Mouse (Mus musculus): ENCODE results near the gene Hdac9. TPM values are rescaled to one million over a fixed set of nuclear protein-coding genes. Genes with fewer than 3 reads are reported as not detected.

Hdac9 gene
- polyA plus RNA-seq, 1 experiment from 2014 or later, result 14.8 TPM

GRCm38 (mm10) chr12:34327111-34327510 is 589.8 kb downstream of the Hdac9 start:
- Histone ChIP-seq H3K4me1 (no peaks in the 10 kb centered on the region), H3K27me3 (ENCODE audit: insufficient read depth, poor library complexity, severe bottlenecking) (no peaks in the 10 kb centered on the region), H3K4me3 (no peak overlapping the region), H3K36me3 (no peaks in the 10 kb centered on the region), H3K9me3 (no peaks in the 10 kb centered on the region), H3K27ac (no peak overlapping the region)
- WGBS, result 79% methylated on average over 1 of the region's 1 CpGs
- no peak for DNase-seq (ENCODE audit: low spot score)

GRCm38 (mm10) chr12:34312113-34312719 is 604.7 kb downstream of the Hdac9 start:
- DNase-seq (ENCODE audit: low spot score), result no peak

GRCm38 (mm10) chr12:34305453-34305852 is 611.4 kb downstream of the Hdac9 start:
- H3K9me3 ChIP-seq, result no peaks in the 10 kb centered on the region
- no peaks in the 10 kb centered on the region for H3K36me3 ChIP-seq
- no peaks in the 10 kb centered on the region for H3K27me3 ChIP-seq (ENCODE audit: insufficient read depth, poor library complexity, severe bottlenecking)
- DNase-seq (ENCODE audit: low spot score), result no peak
- no peak overlapping the region for H3K4me3 ChIP-seq
- WGBS, result 25% methylated on average over 3 of the region's 3 CpGs
- H3K4me1 ChIP-seq, result peaks cover 12% of the 10 kb centered on the region
- no peak overlapping the region for H3K27ac ChIP-seq

More at GRCm38 (mm10) chr12:34312113-34312719, 604.7 kb downstream of the Hdac9 start:
- no peaks in the 10 kb centered on the region for H3K4me1 ChIP-seq
- H3K27me3 ChIP-seq (ENCODE audit: insufficient read depth, poor library complexity, severe bottlenecking), result no peaks in the 10 kb centered on the region
- H3K36me3 ChIP-seq, result no peaks in the 10 kb centered on the region
- H3K27ac ChIP-seq, result no peak overlapping the region
- H3K4me3 ChIP-seq, result no peak overlapping the region
- WGBS, result 82% methylated on average over 15 of the region's 15 CpGs
- no peaks in the 10 kb centered on the region for H3K9me3 ChIP-seq

- H3K27ac ChIP-seq, result no peak overlapping the region
- H3K4me1 ChIP-seq, result no peaks in the 10 kb centered on the region
- H3K36me3 ChIP-seq, result no peaks in the 10 kb centered on the region
- H3K9me3 ChIP-seq, result no peaks in the 10 kb centered on the region
- no peak overlapping the region for H3K4me3 ChIP-seq
- no peak for DNase-seq (ENCODE audit: low spot score)
- 87% methylated on average over 7 of the region's 7 CpGs for WGBS
- H3K27me3 ChIP-seq (ENCODE audit: insufficient read depth, poor library complexity, severe bottlenecking), result no peaks in the 10 kb centered on the region
Observed at GRCm38 (mm10) chr12:34292346-34292745, 624.5 kb downstream of the Hdac9 start.

GRCm38 (mm10) chr12:34287218-34287617 is 629.7 kb downstream of the Hdac9 start:
- Histone ChIP-seq H3K27ac (no peak overlapping the region), H3K27me3 (ENCODE audit: insufficient read depth, poor library complexity, severe bottlenecking) (no peaks in the 10 kb centered on the region), H3K9me3 (no peaks in the 10 kb centered on the region), H3K4me1 (no peaks in the 10 kb centered on the region), H3K4me3 (no peak overlapping the region), H3K36me3 (no peaks in the 10 kb centered on the region)
- 84% methylated on average over 2 of the region's 2 CpGs for WGBS
- DNase-seq (ENCODE audit: low spot score), result no peak

DNA sequence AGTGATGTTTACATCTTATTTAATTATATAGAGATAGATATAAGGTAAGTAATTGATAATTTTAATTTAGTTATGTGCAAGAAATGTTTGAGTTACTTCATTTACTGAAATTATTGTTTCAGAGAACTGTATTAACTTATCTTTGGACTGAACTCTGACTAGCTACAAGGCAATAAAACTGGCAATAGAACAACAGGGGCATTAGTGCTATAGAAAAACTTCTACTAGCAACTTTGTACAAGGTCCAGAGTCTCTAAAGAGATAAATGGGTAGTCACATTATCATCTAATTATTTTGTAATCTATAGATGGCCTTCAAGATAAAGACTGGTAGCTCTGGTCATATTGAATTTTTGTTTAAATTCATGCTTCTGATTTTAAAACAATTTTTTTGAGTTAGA is 632.0 kb downstream of the Hdac9 start:
- H3K36me3 ChIP-seq, result no peaks in the 10 kb centered on the region
- no peaks in the 10 kb centered on the region for H3K4me1 ChIP-seq
- no peak for DNase-seq (ENCODE audit: low spot score)
- H3K4me3 ChIP-seq, result no peak overlapping the region
- no peaks in the 10 kb centered on the region for H3K9me3 ChIP-seq
- H3K27ac ChIP-seq, result no peak overlapping the region
- H3K27me3 ChIP-seq (ENCODE audit: insufficient read depth, poor library complexity, severe bottlenecking), result no peaks in the 10 kb centered on the region

GRCm38 (mm10) chr12:34284396-34284795 is 632.5 kb downstream of the Hdac9 start:
- no peaks in the 10 kb centered on the region for H3K36me3 ChIP-seq
- no peak for DNase-seq (ENCODE audit: low spot score)
- 85% methylated on average over 3 of the region's 3 CpGs for WGBS
- H3K27me3 ChIP-seq (ENCODE audit: insufficient read depth, poor library complexity, severe bottlenecking), result no peaks in the 10 kb centered on the region
- H3K4me3 ChIP-seq, result no peak overlapping the region
- no peaks in the 10 kb centered on the region for H3K9me3 ChIP-seq
- H3K27ac ChIP-seq, result no peak overlapping the region
- no peaks in the 10 kb centered on the region for H3K4me1 ChIP-seq

- H3K9me3 ChIP-seq, result no peaks in the 10 kb centered on the region
- no peaks in the 10 kb centered on the region for H3K4me1 ChIP-seq
- no peaks in the 10 kb centered on the region for H3K27me3 ChIP-seq (ENCODE audit: insufficient read depth, poor library complexity, severe bottlenecking)
- H3K27ac ChIP-seq, result no peak overlapping the region
- 89% methylated on average over 12 of the region's 12 CpGs for WGBS
- no peak for DNase-seq (ENCODE audit: low spot score)
- H3K4me3 ChIP-seq, result no peak overlapping the region
- no peaks in the 10 kb centered on the region for H3K36me3 ChIP-seq
Observed at GRCm38 (mm10) chr12:34278822-34279221, 638.1 kb downstream of the Hdac9 start.

DNA sequence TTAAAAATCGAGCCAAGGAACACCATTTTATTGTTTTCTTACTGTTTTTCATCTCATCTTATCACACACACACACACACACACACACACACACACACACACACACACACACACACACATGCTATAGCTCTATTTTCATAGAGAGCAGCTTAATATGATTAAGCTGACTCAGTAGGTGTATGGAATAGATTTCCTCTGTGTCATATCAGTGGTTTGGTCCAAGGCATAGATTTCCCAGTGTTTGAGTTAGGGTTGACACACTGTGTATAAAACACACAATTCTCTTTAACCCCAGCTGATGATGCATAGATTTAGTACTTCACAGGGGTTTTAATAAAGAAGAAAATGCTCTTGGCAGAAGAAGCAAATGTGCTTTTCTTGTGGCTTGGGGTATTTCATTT is 643.1 kb downstream of the Hdac9 start:
- no peak overlapping the region for H3K27ac ChIP-seq
- H3K4me1 ChIP-seq, result no peaks in the 10 kb centered on the region
- no peaks in the 10 kb centered on the region for H3K9me3 ChIP-seq
- no peak overlapping the region for H3K4me3 ChIP-seq
- 54% methylated on average over 1 of the region's 1 CpGs for WGBS
- DNase-seq (ENCODE audit: low spot score), result no peak
- H3K36me3 ChIP-seq, result no peaks in the 10 kb centered on the region
- H3K27me3 ChIP-seq (ENCODE audit: insufficient read depth, poor library complexity, severe bottlenecking), result no peaks in the 10 kb centered on the region

DNA sequence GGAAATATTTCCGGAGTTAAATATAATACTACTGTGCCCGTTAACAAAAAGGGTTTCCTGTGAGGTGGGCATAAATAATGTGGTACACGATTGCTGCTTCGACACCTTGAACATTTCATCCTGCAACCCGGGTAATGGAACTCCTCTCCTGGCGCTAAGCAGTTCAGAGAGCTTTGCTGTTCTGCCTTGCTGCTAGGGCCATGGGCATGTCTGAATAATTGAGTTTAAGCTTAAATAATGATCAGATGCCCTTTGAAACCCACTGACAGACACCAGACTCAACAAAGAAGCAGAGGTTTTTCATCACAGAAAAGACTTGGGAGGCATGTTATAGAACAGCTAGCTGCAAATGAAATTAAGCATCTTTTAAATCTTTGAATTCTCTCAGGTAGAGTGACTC is 646.8 kb downstream of the Hdac9 start:
- H3K27ac ChIP-seq, result no peak overlapping the region
- H3K27me3 ChIP-seq (ENCODE audit: insufficient read depth, poor library complexity, severe bottlenecking), result no peaks in the 10 kb centered on the region
- H3K4me1 ChIP-seq, result no peaks in the 10 kb centered on the region
- no peak overlapping the region for H3K4me3 ChIP-seq
- no peak for DNase-seq (ENCODE audit: low spot score)
- H3K9me3 ChIP-seq, result no peaks in the 10 kb centered on the region
- H3K36me3 ChIP-seq, result no peaks in the 10 kb centered on the region
- WGBS, result 83% methylated on average over 6 of the region's 6 CpGs

- no peaks in the 10 kb centered on the region for H3K27me3 ChIP-seq (ENCODE audit: insufficient read depth, poor library complexity, severe bottlenecking)
- H3K4me3 ChIP-seq, result no peak overlapping the region
- DNase-seq (ENCODE audit: low spot score), result no peak
- no peaks in the 10 kb centered on the region for H3K9me3 ChIP-seq
- no peaks in the 10 kb centered on the region for H3K36me3 ChIP-seq
- no peaks in the 10 kb centered on the region for H3K4me1 ChIP-seq
- WGBS, result 79% methylated on average over 13 of the region's 13 CpGs
- H3K27ac ChIP-seq, result no peak overlapping the region
Observed at GRCm38 (mm10) chr12:34269472-34270040, 647.3 kb downstream of the Hdac9 start.

- H3K27ac ChIP-seq, result no peak overlapping the region
- 57% methylated on average over 4 of the region's 4 CpGs for WGBS
- DNase-seq (ENCODE audit: low spot score), result no peak
Observed at GRCm38 (mm10) chr12:34259651-34260050, 657.2 kb downstream of the Hdac9 start.

GRCm38 (mm10) chr12:34249160-34249559 is 667.7 kb downstream of the Hdac9 start:
- H3K4me3 ChIP-seq, result no peak overlapping the region
- H3K4me1 ChIP-seq, result 0 out of 2 replicates have a peak, but pooled peaks cover 5% of the 10 kb centered on the region
- DNase-seq (ENCODE audit: low spot score), result no peak
- no peaks in the 10 kb centered on the region for H3K27me3 ChIP-seq (ENCODE audit: insufficient read depth, poor library complexity, severe bottlenecking)
- no peaks in the 10 kb centered on the region for H3K36me3 ChIP-seq
- H3K9me3 ChIP-seq, result no peaks in the 10 kb centered on the region
- 90% methylated on average over 1 of the region's 1 CpGs for WGBS
- no peak overlapping the region for H3K27ac ChIP-seq

More at GRCm38 (mm10) chr12:34259651-34260050, 657.2 kb downstream of the Hdac9 start:
- no peak overlapping the region for H3K4me3 ChIP-seq
- H3K27me3 ChIP-seq (ENCODE audit: insufficient read depth, poor library complexity, severe bottlenecking), result no peaks in the 10 kb centered on the region
- H3K36me3 ChIP-seq, result no peaks in the 10 kb centered on the region
- no peaks in the 10 kb centered on the region for H3K4me1 ChIP-seq
- no peaks in the 10 kb centered on the region for H3K9me3 ChIP-seq
